Mouse (Mus musculus): ENCODE results near the gene Unc13d. TPM values are rescaled to one million over a fixed set of nuclear protein-coding genes. Genes with fewer than 3 reads are reported as not detected.
"Not testable (repeated sequence)": the region's sequence is repeated elsewhere in the genome, so short reads cannot be mapped to it uniquely, and the experiment has no call there.

The Unc13d gene
- 0.24 and 0.79 TPM in 2 replicates for total RNA-seq (2021)
- long read RNA-seq, partial matches to known transcripts, result 0 of 1 reads
- long read RNA-seq, other reads (novel, unspliced or antisense), result 1 of 1 reads

DNA sequence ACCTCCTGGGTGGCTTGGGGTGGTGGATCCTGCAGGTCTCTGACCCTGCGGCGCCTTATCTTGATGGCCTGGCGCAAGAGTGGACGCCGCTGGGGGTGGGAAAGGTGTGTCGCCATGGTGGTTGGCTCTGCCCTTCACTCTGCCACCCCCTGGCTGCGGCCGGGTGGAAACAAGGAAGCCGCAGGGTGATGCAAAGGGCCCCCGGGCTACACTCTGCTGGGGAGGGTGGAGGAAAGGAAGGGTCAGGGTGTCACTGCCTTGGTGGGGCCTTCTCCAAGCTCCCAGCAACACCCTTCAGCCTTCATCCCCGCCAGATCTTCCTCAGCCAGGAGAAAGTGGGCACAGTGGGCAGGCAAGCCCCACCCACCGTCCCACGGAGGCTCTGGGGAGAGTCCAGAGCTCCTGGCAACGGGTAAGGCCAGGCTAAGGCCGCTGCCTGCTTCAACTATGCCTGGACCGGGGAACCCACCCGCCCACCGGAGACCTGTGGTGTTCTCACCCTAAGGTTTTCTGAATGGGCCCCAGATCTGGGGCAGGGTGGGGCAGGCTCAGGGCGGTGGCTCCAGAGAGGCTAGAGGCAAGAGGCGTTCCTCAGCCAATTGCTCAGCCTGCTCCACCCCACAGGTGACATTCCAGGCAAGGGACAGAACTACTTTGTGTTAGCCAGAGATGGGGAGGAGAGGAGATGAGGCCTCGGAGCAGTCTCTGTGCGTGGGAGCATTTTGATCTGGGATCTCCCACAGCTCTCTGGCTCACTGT lies at the start of gene Unc13d:
Unc13d (minus strand) TSS at position 516 of the 759 bp plus-strand sequence.
- no peak for DNase-seq

- no peak for DNase-seq
Measured at GRCm38 (mm10) chr11:116126261-116126660, 48.5 kb upstream of the Unc13d start.

DNA sequence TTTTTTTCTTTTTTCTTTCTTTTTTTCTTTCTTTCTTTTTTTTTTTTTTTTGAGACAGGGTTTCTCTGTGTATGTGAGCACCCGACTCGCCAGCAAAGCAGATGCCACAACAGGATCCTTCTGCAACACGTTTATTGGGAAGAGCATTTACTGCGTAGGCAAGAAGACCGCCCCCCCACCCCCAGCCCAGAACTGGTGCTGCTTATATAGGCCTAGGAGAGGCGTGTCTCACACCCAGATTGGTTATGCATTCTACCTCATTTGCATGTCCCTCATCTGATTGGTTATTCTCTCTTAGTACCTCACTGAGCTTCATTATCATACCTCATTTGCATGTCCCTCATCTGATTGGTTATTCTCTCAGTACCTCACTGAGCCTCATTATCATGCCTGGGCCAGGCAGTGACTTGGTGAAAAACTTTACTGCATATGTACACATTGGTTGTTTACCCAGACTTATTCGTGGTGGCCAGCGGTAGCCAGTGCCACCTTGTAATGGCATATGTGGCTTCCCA lies 44.0 kb upstream of the Unc13d start:
- not testable (repeated sequence) for DNase-seq

DNA sequence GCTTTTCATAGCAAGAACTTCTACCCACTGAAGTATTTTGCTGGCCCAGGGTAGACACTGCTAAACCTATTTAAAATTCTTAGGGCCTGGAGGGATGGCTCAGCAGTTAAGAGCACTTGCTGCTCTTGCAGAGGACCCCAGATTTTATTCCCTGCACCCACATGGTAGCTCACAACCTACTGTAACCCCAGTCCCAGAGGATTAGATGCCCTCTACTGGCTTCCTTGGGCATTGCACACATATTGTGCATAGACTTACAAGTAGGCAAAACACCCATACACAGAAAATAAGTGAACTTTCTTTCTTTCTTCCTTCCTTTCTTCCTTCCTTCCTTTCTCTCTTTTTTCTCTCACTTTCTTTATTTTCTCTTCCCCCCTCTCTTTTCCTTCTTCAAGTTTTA lies 40.1 kb upstream of the Unc13d start:
- DNase-seq, result no peak

- no peak for DNase-seq
Measured at GRCm38 (mm10) chr11:116117241-116117640, 39.5 kb upstream of the Unc13d start.

DNA sequence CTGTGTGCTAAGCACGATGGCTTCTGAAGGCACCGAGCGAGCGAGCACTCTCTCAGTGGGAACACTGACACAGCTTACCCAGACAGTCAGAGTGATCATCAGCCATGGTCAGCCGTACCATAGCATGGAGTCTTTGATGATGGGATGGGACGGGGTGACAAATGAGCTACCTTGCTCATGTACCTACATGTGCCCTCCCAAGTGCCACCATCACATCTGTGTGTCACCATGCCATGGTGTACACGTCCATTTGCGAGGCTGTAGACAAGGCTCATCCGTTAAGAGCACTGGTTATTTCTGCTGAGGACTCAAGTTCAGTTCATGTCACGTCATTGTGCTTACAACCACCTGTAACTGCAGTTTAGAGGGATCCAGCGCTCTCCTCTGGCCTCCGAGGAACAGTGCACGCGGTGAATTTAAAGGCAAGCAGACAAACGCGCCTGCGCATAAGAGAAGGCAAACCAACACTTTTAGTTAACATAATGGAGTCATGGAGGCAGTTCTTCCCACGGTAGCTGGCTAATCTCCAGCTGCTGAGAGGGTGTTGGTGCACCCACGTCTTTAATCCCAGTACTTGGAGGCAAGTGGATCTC lies 33.9 kb upstream of the Unc13d start:
- DNase-seq, result no peak

GRCm38 (mm10) chr11:116111067-116111466 lies 33.3 kb upstream of the Unc13d start:
- no peak for DNase-seq

DNA sequence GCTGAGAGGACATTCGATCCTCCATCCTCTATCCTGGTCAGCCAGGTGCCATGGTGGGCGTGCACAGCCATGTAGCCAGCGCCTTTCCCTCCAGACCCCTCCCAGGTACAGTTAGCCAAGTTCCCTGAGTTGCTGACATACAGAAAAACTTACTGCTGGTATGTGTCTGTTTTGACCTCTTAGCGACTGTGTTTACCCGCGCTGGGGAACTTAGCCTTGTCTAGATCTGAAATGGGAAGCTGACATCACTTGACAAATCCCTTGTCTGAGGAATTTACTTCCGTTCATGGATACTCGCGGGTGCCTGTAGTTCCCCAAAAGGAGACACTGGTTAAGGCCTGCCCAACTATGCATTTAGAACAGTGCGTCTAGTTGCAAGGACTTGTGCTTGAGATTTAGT lies 32.8 kb upstream of the Unc13d start:
- DNase-seq, result no peak

GRCm38 (mm10) chr11:116110131-116110530 lies 32.4 kb upstream of the Unc13d start:
- DNase-seq, result peak; percentile 84

DNA sequence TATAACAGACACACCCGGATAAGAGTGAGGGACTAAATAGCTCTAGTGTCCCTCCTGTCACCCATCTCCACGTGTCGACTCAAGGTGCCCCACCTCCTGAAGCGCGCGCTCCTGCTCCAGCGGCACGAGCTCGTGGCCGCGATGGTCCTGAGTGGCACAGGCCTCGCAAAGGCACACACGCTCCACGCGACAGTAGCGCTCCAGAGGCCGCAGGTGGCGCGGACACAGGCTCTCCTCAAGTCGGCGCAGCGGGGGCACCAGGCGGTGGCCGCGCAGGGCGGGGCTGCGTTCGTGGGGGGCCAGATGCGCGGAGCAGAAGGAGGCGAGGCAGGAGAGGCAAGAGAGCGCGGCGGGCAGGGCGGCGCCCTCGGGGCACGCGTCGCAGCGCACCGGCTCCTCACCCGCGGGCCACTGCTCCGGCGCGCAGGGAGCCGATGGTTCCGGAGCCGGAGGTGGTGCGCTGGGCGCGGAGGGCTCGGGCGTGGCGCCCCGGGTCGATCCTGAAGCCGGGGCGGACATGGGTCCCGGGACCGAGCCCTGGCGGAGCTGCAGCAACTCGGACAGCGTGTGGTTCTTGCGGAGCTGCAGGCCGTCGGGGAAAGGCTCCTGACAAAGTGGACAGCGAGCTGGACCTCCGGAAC lies 31.8 kb upstream of the Unc13d start:
- no peak for DNase-seq

DNA sequence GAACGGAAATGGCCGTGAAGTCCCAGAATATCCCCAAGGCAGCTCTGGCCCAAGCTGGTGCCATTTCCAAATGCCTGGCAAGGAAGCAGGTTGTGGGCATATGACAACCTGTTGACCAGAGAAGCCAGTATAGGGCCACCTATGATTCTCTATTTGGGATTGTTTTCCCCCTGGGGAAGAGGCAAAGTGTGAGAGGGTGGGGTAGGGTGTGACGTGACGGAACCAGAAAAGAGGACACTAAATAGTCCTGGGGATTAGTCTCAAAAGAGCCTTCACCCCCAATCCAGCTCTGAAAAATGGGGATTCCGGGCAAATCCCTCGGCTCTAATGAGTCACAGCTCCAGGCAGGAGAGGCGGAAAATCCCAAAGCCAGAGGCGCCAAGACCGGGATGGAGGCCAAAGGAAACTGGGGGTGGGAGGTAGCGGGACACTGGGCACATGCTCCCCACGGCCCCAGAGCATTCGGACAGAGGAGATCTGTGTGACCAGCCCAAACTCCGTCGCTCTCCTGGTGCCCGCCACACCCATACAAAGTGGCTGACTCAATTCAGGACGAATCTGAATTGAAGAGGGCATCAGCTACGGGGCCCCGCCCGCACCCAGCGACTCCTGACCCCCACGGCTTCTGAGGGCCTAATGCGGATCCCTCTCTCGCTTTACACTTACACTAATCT lies 30.8 kb upstream of the Unc13d start:
- DNase-seq, result peak; percentile 66

GRCm38 (mm10) chr11:116107777-116108285 lies 30.1 kb upstream of the Unc13d start:
- DNase-seq, result no peak

- no peak for DNase-seq
Measured at GRCm38 (mm10) chr11:116106963-116107776, 29.4 kb upstream of the Unc13d start.

DNA sequence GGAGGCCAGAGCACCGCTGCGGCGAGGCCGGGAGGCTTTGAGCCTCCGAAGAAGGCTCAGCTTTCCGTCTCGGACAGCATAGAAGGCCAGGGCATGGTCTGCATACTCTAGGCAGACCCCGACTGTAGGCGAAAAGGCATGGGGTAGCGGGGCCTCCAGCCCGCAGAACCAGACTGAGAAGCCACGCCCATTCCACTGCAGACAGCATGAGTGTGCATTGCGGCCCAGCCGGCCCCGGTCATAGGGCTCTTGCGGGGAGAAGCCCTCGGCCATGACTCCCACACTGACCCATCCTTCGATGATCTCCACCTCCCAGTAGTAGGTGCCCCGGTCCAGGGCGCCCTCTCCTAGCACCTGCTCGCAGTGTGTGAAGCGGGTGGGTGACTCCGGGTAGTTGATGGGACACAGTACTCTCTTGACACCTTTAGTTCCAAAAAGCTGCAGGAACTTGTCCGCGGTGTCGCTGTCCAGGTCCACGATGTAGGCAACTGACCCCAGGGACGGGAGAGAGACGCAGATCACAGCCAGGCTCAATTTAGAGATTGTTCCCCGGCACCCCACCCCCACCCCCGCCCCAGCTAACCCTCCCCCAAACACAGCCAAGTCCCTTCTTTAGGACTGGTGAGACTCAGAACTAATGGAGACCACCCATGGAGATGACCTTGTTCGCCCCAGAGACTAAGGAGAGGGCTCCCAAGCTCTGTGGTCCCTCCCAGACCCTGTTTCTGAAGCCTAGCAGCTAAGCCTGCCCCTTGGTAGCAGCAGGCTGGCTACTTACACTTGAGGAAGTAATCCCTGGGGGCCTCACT lies 28.6 kb upstream of the Unc13d start:
- no peak for DNase-seq

DNA sequence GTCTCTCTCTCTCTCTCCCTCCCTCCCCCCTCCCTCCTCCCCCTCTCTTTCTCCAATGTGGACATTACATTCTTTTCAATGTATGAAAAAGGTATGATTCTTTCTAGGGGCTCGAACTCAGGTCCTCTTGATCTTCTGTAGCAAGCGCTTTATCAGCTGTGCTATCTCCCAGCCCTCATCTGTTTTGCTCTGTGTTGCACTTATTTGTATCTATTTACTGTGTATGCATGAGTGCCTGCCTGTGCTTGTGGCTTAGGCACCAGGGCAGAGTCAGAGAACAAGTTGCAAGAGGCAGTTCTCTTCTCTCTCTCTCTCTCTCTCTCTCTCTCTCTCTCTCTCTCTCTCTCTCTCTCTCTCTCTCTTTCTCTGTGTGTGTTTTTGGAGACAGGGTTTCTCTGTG lies 27.3 kb upstream of the Unc13d start:
- DNase-seq, result no peak

GRCm38 (mm10) chr11:116104006-116104646 lies 26.4 kb upstream of the Unc13d start:
- peak; percentile 64 for DNase-seq

DNA sequence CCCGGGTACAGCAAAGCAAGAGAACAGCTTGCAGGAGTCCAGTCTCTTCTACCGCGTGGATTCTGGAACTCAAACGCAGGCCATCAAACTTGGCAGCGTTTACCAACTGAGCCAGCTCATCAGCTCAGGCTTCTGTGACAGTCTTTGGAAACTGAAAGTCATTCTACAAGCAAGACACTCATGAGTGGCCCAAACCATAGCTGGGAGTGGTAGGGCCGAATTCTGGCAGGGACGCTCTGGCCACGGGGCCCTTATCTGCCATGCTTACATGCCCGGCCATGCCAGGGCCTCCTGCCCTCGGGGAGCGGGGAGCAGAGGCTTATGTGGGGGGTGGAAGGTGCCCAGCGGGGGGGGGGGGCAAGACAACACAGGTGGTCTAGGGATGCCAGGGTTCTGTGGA lies 25.8 kb upstream of the Unc13d start:
- DNase-seq, result no peak

DNA sequence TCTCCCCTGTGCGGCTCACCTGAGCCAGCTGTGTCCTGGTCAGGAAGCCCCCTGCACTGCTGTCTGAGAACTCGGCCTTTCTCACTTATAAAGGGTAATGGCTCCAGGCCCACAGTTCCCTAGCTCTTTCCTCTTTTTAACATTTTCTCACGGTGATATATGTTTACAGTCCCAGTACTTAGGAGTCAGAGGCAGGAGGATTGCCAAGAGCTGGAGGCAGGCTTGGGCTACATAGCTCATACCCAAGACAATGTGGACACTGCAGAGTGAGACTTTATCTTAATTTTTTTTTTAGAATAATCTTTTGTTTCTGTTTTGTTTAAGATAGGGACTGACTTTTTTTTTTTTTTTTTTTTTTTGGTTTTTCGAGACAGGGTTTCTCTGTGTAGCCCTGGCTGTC lies 24.7 kb upstream of the Unc13d start:
- no peak for DNase-seq

GRCm38 (mm10) chr11:116101931-116102381 lies 24.2 kb upstream of the Unc13d start:
- no peak for DNase-seq

- DNase-seq, result no peak
Measured at GRCm38 (mm10) chr11:116100839-116101238, 23.1 kb upstream of the Unc13d start.

All from adrenal gland, postnatal 25 days (tissue).